Mouse (Mus musculus) mature B cell (primary cell): Measurements from ENCODE around the gene A3galt2.

ENCODE experiments used
- in situ Hi-C: fragments of 300-500 bp; cut with MboI; formaldehyde crosslinking; loops from 2 replicates; pipeline ENCODE4 v1.14.3; 2019

Gene A3galt2

DNA sequence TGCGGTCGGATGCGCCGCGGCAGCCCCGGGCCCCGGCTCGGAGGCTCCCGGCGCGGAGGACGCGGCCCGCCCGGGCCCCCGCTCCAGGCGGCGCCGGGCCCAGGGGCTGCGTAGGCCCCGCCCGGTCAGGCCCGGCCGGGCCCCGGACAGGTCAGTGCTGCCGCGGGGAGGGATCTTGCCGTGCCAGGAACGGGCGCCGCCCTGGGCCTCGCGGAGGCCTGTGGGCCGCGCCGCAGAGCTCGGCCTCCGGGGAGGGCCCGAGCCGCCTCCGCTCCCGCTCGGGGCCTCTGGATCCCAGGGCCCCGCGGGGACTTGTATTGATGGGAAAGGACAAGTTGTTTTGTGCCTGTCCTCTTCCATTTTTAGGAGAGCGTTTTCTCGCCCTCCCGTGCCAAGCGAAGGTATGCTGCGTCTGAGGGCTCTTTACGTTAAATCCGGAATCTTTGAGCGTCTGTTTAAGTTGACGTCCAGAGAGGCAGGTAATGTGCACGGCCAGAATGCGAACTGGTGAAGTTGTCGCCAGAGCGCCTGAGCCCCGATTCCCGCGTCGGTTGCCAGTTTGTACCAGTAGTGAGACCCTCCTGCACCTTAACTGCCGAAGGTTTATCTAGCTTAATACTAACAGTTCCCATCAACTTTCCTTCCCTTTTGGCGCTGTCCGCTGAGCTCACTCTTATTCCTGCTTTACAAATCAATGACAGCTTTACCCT lies 27.3 kb upstream of the A3galt2 start:
- in situ Hi-C loops: no loop called here

DNA sequence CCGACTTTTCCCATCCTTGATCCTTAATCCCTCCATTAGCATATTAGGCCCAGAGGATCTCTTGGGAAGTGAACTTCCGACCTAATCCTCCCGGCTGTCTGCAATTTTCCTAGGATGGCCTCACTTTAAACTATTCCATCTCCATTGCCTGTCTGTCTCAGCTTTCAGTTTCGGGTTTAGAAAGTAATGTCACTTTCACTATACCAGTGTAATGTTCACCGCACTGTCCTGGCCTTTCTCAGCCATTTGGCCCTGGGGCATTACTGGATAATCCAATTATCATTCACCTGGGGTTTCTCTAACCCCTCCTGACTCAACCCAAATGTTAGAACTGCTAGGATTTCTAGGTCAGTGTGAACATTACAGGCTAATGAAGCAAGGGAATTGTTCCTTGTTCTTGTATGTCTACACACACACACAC lies 26.7 kb upstream of the A3galt2 start:
- in situ Hi-C loops: no loop called here

DNA sequence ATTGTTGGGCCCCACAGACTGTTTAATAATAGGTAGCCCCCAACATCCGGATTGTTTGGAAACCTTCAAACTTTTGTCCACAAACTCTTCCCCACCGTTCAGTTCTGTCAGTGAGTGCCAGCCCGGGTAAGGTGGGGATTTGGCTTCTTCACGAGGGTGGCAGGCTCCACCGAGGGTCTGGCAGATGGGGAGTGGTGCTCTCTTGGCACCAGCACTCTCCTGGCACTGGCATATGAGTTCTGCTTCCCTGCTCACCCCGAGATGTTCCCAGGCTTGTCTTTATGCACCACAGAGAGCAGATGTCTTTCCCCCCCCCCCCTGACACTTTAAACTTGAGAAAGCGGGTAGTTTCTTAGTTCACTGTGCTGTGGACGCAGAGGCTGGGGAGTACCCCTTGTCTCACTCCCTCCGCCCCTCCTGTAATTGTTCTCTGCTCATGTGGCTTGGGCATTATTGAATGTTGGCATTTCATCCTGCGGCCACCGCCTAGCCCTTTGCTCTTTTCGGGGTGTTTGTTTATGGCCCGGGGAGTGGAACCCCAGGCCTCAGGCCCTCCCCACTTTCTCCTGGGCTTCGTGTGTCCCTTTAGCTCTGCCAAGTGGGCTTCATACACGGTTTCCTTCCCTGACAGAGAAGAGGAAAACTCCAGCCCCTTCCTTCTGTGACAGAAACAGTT lies 26.0 kb upstream of the A3galt2 start:
- in situ Hi-C loops: no loop called here

GRCm38 (mm10) chr4:128729709-128730037 lies 25.5 kb upstream of the A3galt2 start:
- in situ Hi-C loops: no loop called here

- in situ Hi-C loops: no loop called here
Observed at GRCm38 (mm10) chr4:128730271-128730670, 24.9 kb upstream of the A3galt2 start.

DNA sequence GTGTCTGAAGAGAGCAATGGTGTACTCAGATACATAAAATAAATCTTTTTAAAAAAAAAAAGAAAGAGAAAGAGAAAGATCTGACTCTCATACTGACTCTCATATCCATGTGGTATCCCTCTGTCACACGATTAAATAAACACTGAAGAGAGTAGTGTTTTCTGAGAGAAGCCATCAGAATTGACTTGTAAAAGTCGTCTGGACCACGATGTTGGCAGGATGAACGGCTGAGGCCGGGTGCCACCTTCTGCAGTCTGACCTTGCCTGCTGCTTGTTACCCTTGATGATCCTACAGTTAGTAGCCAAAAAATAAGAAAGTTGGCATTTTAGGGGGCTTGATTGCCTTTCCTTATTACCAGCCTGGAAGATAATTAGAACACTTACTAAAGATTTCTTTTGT lies 22.4 kb upstream of the A3galt2 start:
- in situ Hi-C loops: no loop called here

- in situ Hi-C loops: no loop called here
Observed at GRCm38 (mm10) chr4:128733496-128733895, 21.7 kb upstream of the A3galt2 start.

DNA sequence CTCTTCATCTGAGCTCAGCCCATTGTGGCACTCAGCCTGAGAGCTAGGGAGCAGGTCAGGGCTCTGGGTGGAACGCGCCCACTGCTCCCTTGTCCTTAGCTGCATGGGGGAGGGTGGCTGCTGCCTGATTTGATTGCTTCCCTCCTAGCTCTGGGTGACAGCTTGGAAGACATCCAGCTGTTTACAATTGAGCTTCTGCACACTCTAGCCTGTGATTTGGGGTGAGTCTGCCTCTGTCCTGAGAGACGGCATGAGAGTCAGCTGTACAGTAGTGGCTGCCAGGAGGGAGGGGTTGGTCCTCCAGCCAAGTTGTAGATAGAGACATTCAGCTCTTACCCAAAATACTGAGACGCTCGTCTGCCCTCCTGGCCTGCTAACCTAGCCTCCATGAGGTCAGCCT lies 20.9 kb upstream of the A3galt2 start:
- in situ Hi-C loops: no loop called here

DNA sequence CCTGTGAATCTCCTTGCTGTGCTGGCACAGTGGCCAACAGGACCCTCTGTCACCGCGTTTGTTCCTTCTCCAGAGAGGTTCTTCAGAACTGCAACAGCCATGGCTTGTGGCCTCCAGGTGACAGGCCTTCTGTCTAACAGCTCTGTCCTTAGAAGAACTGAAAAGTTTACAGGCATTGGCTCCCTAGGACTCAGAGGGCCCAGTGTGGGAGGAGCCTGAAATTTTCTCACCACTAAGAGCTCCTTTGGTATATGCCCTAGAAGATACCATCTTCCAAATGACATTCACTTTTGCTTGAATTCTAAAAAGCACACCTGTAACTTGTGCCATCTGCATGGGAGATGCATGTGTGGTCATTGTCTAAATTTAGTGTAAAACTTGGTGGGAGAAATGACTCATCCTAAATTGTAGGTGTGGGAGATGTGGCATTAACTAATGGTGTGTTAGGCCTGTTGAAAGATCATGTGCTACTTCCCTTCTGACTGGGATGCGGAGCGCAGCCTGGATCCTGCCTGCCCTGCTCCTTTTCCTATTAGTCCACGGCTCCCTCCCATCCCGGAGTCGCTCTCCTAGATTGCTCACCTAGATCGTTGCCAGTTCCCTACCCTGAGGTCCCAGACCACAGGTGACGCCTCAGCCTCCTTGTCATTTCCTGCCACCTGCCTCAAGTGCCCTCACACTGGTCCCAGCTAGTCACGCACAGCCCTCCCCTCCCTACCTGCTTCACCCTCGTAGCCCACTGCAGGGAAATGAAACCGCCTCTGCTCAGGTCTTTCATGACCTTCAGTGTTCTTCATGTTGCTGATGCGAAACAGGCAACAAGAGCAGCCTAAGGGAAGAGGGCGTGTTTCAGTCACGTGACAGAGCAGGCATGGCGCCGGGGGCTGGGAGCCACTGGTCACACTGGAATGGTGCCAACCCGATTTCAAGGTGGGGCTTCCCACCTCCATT lies 20.2 kb upstream of the A3galt2 start:
- in situ Hi-C loops: no loop called here

GRCm38 (mm10) chr4:128737137-128737589 lies 18.0 kb upstream of the A3galt2 start:
- in situ Hi-C loops: no loop called here

GRCm38 (mm10) chr4:128737825-128738610 lies 17.1 kb upstream of the A3galt2 start:
- in situ Hi-C loops: no loop called here

DNA sequence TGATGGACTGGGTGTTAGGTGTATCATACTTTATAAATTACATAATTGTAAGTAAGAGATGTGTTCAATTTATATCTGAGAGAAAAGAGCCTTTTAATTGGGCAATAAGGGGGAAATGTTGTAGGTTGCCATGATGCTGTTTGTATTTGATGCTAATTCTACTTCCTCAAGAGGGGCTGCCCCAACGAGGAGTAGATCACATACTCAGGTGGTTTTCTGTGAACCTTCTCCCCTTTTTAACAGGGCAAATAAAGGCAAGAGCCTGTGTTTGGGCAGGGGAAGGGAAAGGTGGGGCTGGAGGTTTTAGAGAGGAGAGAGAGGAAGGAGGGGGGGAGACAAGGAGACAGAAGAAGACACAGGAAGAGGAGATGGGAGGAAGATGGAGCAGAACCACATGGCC lies 14.3 kb upstream of the A3galt2 start:
- in situ Hi-C loops: no loop called here

DNA sequence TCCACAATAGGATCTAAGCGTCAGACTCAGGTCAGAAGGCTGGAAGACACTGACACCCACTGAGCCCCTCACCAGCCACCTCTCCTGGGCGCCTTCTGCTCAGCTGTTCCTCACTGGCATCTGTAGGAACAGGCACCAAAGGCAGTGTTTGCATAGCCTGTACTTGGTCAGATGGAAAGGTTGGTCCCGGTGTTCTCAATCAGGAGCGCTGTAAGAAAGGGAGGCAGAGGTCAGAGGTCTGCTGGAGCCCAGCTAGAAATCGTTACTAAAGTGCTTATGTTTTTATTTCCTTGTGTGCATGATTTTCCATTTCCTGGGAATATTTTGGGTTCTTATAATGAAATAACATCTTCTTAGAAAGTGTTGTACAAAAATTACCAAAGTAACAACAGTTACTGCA lies 13.3 kb upstream of the A3galt2 start:
- in situ Hi-C loops: no loop called here

DNA sequence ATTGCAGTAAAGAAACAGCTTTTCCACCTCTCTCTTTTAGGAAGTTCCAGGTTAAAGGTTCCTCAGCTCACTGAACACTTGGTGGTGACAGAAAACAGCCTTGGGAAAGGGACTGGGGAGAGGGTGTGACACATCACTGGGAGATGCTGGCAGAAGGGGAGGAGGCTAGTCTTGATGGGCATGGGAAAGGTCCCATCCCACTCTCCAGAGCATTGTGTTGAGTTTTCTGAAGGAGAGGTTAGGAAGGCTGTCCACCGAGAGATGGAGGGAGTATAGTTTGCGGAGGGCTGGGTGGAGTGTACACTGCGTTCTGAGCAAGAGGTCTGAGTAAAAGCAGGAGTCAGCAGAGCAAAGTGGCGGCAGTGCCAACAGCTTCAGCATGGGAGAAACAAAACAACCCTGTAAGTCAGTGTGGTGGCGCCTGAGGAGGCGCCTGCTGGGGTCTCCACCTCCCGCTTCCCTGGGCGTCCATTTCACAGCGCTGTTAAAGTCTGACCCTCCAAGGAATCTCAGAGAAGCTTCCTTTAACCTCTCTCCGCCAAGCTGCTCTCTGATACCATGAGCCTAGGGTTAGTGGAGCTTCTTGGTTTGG lies 12.7 kb upstream of the A3galt2 start:
- in situ Hi-C loops: no loop called here

GRCm38 (mm10) chr4:128743031-128743626 lies 12.0 kb upstream of the A3galt2 start:
- in situ Hi-C loops: no loop called here

DNA sequence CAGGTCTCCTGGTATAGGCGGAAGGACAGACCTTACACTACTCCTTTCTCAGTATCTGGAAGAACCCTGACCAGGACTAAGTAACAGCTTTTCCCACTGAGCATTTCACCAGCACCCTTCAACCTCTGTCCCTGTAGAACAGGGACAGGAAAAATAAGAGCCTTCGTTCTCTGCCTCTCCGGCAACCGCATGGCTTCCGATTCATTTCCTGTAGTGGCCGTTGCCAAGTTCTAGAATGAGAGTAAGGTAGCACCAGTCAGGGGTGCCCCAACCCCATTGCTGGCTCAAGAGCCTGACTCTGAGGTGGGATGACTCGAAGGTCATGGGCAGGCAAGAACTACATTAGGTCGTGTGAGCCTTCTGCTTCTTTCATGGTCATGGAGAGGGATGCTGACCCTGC lies 10.0 kb upstream of the A3galt2 start:
- in situ Hi-C loops: no loop called here

DNA sequence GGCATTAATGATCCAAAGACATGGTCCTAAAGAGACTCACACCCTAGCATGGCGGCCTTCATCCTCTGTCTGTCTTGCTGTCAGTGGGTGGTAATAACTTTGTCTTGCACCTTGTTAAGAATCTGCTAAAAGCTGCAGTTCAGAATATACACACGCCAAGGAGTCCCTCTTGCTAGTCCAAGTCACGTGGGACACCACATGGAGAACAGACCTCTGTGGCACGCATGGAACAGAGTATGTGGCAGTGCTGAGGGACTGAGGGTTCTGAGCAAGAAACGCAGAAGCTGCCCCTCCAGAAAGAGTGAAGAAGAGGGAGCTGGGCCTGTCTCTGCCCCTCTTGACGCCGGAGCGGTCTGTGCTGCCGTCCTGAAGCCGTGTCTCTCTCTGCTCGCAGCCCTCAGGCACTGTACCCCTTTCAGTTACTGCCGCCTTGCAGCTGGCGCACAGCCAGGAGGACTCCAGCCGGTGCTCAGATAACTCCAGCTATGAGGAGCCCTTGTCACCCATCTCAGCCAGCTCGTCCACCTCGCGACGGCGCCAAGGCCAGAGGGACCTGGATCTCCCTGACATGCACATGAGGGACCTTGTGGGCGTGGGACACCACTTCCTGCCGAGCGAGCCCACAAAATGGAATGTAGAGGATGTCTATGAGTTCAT lies 7.4 kb upstream of the A3galt2 start:
- in situ Hi-C loops: no loop called here

DNA sequence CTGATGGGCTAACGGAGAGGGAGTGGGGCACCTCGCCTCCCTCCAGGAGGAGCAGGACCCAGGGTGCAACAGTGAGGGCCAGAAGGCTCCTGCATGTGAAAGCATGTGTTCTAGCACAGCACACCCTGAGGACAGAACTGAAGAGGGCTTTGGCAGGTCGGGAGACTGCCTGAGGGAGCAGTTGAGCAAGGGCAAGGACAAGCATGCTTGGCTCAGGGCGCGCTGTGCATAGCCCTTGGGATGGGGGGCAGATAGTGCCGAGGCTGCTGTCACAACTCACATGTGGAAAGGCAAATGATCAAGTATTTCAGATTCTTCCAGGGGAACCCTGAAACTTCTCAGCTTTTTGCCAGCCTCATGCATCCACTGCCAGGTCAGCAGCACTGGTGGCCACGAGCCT lies 6.9 kb upstream of the A3galt2 start:
- in situ Hi-C loops: no loop called here

DNA sequence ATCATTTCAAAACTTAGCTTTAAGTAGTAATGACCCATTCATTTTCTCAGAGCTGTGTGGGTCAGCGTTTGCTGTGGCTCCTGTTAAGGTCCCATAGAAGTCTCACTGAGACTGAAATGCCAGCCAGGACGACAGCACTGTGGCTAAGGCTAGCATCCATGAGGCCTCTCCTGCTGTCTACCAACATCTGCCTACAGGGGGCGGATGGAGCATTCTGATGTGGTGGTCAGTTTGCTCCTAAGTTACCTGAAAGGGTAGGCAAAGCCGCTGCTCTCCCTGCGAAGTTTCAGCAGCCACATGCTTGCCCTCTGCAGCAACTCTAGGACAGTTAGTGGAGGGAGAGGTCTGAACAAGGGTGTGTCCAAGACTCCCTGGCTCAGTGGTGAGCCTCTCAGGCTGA lies 4.2 kb upstream of the A3galt2 start:
- in situ Hi-C loops: no loop called here

GRCm38 (mm10) chr4:128752031-128752757 lies 3.0 kb upstream of the A3galt2 start:
- in situ Hi-C loops: no loop called here
